Mouse (Mus musculus) kidney, adult 2 months (tissue): ENCODE measurements around the gene Necab2.

ENCODE experiments used
- CTCF ChIP-seq: fragments of 200-500 bp; conservative IDR thresholded peaks from 2 replicates; pipeline ENCODE4 v1.5.1; 2011; ENCODE audit warnings: low read depth, mild to moderate bottlenecking, control low read depth, low read length, moderate library complexity, mixed read lengths; ENCODE audit not compliant: insufficient read depth, insufficient read length
- POLR2A ChIP-seq: fragments of 200-500 bp; IDR thresholded peaks from one replicate; pipeline ENCODE4 v1.6.1; 2011; ENCODE audit warnings: low read depth, low read length, control low read depth

- TF ChIP-seq CTCF (no peak), POLR2A (no peak)
These were observed 48.0 kb upstream of the Necab2 start for GRCm38 (mm10) chr8:119398558-119398957.
